Mouse (Mus musculus): Measurements from ENCODE around the gene Gspt1. TPM values are rescaled to one million over a fixed set of nuclear protein-coding genes. Genes with fewer than 3 reads are reported as not detected.

The Gspt1 gene
- polyA plus RNA-seq, 1 experiment from 2014 or later: 115 TPM

DNA sequence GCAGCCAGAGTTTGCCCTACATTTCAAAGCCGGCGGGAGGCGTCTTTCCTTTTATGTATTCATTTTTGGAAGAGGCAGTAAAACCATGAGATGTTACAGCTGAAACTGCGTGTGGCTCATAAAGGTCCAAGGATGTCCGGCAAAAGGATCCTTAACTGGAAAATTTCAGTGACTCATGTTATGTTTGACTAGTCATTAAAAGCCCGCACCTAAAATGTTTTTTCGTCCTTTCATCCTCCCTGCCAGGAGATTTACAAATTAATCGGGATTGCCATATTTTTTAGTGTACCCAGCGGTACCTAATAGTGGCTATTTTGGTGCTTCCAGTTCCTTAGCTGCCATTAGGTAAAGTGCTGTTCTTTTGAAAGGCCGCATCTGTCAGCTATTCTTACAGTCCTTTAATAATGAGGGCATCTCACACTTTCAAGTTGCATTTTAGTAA, 619 bp upstream of the Gspt1 start:
- Histone ChIP-seq H3K9ac (peak overlapping the region; percentile 76), H3K4me3 (ENCODE audit: low read depth, low read length) (peak overlapping the region; percentile 99), H3K27me3 (ENCODE audit: insufficient read depth, low read length) (no peaks in the 10 kb centered on the region), H3K4me1 (ENCODE audit: insufficient read depth) (no peaks in the 10 kb centered on the region), H3K27ac (ENCODE audit: low read depth) (peak overlapping the region; percentile 94), H3K9me3 (ENCODE audit: low read depth, low read length) (no peaks in the 10 kb centered on the region), H3K36me3 (ENCODE audit: insufficient read depth) (0 out of 2 replicates have a peak, but pooled peaks cover 4% of the 10 kb centered on the region), H3K4me2 (peak overlapping the region; percentile 80)
- TF ChIP-seq CTCF (IDR thresholded peaks at IDR 0.05; ENCODE audit: low read depth): peak; percentile 0; the same call in 1 of the 2 replicates
- whole genome bisulfite sequencing: 16% methylated on average over 10 of the region's 10 CpGs
- DNase-seq (no peak), ATAC-seq (ENCODE audit: insufficient read depth) (no peak; the same call in 1 of the 2 replicates)

DNA sequence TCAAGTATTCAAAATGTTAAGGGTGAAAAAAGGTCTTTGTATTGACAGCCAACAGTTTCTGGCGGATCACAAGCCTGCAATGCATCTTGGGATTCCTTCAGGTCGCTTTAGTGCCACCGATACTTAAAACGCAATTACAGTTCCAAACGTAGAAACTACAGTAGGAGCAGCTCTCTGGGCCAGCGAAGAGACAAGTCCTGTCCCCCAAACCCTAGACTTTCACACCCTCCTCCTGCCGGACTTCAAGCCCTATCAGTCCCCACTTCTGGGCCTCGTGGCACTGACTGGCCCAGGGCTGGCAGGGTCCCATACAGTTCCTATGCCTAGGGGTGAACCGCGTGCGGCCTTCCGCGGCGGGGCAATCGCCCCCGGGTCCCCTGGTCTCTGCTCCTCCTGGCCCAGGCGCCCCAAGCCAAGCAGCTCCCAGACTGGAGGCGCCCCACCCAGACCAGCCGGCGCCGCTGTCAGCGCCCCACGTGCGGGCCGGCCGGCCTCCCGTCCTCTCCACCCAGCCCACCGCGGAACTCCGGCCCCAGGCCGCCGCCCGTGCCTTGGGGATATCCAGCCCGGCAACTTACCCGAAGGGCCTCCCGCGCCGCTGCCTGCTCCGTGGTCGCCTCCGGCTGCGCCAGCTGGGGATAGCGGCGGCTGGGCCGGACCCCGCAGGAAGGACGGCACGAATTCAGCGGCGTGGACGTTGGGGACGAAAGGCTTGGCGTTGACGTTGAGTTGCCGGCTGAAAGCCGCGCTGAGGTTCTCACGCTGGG, 877 bp downstream of the Gspt1 start:
- peak overlapping the region; percentile 63 for H3K4me2 ChIP-seq
- no peaks in the 10 kb centered on the region for H3K9me3 ChIP-seq (ENCODE audit: low read depth, low read length)
- 0 out of 2 replicates have a peak, but pooled peaks cover 4% of the 10 kb centered on the region for H3K36me3 ChIP-seq (ENCODE audit: insufficient read depth)
- no peak for TF ChIP-seq CTCF (IDR thresholded peaks at IDR 0.05; ENCODE audit: low read depth)
- peak overlapping the region; percentile 99 for H3K4me3 ChIP-seq (ENCODE audit: low read depth, low read length)
- peak; percentile 36 for ATAC-seq (ENCODE audit: insufficient read depth)
- DNase-seq: peak; percentile 62
- no peaks in the 10 kb centered on the region for H3K27me3 ChIP-seq (ENCODE audit: insufficient read depth, low read length)
- 1% methylated on average over 58 of the region's 58 CpGs for WGBS
- no peaks in the 10 kb centered on the region for H3K4me1 ChIP-seq (ENCODE audit: insufficient read depth)
- H3K9ac ChIP-seq: peak overlapping the region; percentile 93
- peak overlapping the region; percentile 95 for H3K27ac ChIP-seq (ENCODE audit: low read depth)

DNA sequence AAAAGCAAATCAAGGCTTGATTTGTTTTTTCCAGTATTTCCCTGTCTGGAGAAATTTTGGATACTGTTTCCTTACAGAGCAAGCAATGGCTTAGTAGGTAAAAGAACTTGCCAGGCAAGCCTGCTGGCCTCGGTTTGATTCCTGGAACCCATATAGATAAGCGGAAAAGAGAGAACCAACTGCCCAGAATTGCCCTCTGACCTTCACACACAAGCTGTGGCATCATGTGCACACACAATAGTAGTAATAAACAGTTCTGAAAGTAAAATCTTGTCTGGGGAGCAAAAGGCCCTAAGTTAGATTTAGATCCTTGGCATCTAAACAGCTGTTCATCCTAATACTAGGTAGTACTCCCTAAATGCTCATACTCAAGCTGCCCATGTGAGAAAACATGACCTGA, 6.3 kb downstream of the Gspt1 start:
- Histone ChIP-seq H3K27me3 (ENCODE audit: insufficient read depth, low read length) (no peaks in the 10 kb centered on the region), H3K4me3 (ENCODE audit: low read depth, low read length) (no peak overlapping the region), H3K4me2 (no peak overlapping the region), H3K9ac (no peak overlapping the region), H3K4me1 (ENCODE audit: insufficient read depth) (no peaks in the 10 kb centered on the region), H3K36me3 (ENCODE audit: insufficient read depth) (0 out of 2 replicates have a peak, but pooled peaks cover 4% of the 10 kb centered on the region), H3K27ac (ENCODE audit: low read depth) (no peak overlapping the region), H3K9me3 (ENCODE audit: low read depth, low read length) (no peaks in the 10 kb centered on the region)
- no peak for TF ChIP-seq CTCF (IDR thresholded peaks at IDR 0.05; ENCODE audit: low read depth)
- 62% methylated on average over 2 of the region's 2 CpGs for WGBS
- DNase-seq (no peak), ATAC-seq (ENCODE audit: insufficient read depth) (no peak)

GRCm38 (mm10) chr16:11245767-11246166, 8.4 kb downstream of the Gspt1 start:
- TF ChIP-seq CTCF (IDR thresholded peaks at IDR 0.05; ENCODE audit: low read depth): no peak
- Histone ChIP-seq H3K4me1 (ENCODE audit: insufficient read depth) (no peaks in the 10 kb centered on the region), H3K36me3 (ENCODE audit: insufficient read depth) (0 out of 2 replicates have a peak, but pooled peaks cover 1% of the 10 kb centered on the region), H3K4me2 (no peak overlapping the region), H3K4me3 (ENCODE audit: low read depth, low read length) (no peak overlapping the region), H3K9ac (no peak overlapping the region), H3K27me3 (ENCODE audit: insufficient read depth, low read length) (no peaks in the 10 kb centered on the region), H3K27ac (ENCODE audit: low read depth) (no peak overlapping the region), H3K9me3 (ENCODE audit: low read depth, low read length) (no peaks in the 10 kb centered on the region)
- no peak for DNase-seq
- WGBS: 73% methylated on average over 9 of the region's 9 CpGs
- no peak for ATAC-seq (ENCODE audit: insufficient read depth)

DNA sequence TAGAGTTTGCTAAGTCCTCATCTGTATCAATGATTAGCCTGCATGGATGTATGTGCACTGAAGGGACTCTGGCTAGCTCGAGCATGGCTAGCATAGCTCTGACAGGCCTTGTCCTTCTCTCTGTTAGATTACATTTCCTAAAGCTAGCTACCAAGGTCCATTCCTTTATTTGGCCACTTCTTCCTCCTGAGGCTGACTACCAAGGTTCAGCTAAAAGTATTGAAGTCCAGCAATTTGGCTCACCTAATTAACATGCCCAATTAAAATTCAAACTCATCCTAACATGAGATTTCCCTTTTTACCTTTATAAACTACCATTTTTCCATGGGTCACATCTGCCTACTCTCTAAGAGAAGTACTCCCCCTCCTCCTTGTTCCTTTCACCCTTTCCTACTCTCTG, 11.7 kb downstream of the Gspt1 start:
- ATAC-seq (ENCODE audit: insufficient read depth) (no peak), DNase-seq (no peak)
- Histone ChIP-seq H3K36me3 (ENCODE audit: insufficient read depth) (peaks cover 12% of the 10 kb centered on the region), H3K4me2 (no peak overlapping the region), H3K9ac (no peak overlapping the region), H3K4me1 (ENCODE audit: insufficient read depth) (no peaks in the 10 kb centered on the region), H3K27ac (ENCODE audit: low read depth) (no peak overlapping the region), H3K4me3 (ENCODE audit: low read depth, low read length) (no peak overlapping the region), H3K27me3 (ENCODE audit: insufficient read depth, low read length) (no peaks in the 10 kb centered on the region), H3K9me3 (ENCODE audit: low read depth, low read length) (no peaks in the 10 kb centered on the region)
- WGBS: 76% methylated on average over 1 of the region's 1 CpGs
- TF ChIP-seq CTCF (IDR thresholded peaks at IDR 0.05; ENCODE audit: low read depth): no peak

- H3K9ac ChIP-seq: no peak overlapping the region
- no peaks in the 10 kb centered on the region for H3K27me3 ChIP-seq (ENCODE audit: insufficient read depth, low read length)
- peaks cover 69% of the 10 kb centered on the region for H3K36me3 ChIP-seq (ENCODE audit: insufficient read depth)
- no peak overlapping the region for H3K4me2 ChIP-seq
- ATAC-seq (ENCODE audit: insufficient read depth): no peak
- no peak for TF ChIP-seq CTCF (IDR thresholded peaks at IDR 0.05; ENCODE audit: low read depth)
- H3K4me3 ChIP-seq (ENCODE audit: low read depth, low read length): no peak overlapping the region
- no peaks in the 10 kb centered on the region for H3K4me1 ChIP-seq (ENCODE audit: insufficient read depth)
- no peak overlapping the region for H3K27ac ChIP-seq (ENCODE audit: low read depth)
- no peak for DNase-seq
- H3K9me3 ChIP-seq (ENCODE audit: low read depth, low read length): no peaks in the 10 kb centered on the region
- WGBS: 73% methylated on average over 3 of the region's 3 CpGs
These were observed 36.3 kb downstream of the Gspt1 start for GRCm38 (mm10) chr16:11217801-11218200.

DNA sequence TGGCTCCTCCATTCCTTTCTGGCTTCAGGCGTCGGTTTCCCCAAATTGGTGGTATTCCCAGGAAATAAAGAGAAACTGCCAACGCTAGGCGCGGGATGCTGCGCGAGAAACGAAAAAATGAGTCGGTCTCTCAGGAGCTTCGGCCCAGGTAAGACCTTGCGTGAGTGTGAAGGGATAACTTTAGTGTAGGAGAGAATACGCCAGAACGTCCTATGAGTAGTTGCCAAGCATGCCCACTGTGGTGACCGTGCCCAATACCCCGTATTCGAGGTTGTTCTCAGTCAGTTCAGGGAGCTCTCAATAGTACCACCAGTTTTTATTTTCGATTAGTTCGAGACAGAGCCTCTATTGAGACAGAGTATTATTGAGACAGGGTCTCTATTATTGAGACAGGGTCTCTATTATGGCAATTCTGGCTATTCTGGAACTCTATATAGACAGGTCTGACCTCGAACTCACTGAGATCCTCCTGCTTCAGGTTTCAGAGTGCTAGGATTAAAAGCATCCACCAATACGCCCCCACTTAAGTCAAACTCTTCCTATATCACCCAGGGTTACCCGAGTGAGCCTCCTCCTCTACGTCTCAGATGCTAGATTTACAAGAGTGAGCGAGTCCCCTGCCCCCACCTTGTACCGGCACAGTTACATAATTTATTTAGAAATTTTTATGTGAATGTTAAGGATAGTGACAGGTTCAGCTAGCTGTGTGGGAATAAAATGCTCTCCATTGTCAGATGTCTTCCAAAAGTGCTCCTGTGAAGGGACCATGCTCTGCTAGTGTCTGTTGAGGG, 50.3 kb downstream of the Gspt1 start:
- 4% methylated on average over 24 of the region's 24 CpGs for WGBS
- peak overlapping the region; percentile 76 for H3K27ac ChIP-seq (ENCODE audit: low read depth)
- DNase-seq (no peak), ATAC-seq (ENCODE audit: insufficient read depth) (peak; percentile 52; the same call in 1 of the 2 replicates)
- peak overlapping the region; percentile 90 for H3K4me3 ChIP-seq (ENCODE audit: low read depth, low read length)
- H3K27me3 ChIP-seq (ENCODE audit: insufficient read depth, low read length): no peaks in the 10 kb centered on the region
- peaks cover 8% of the 10 kb centered on the region; the same call in 1 of the 2 replicates for H3K4me1 ChIP-seq (ENCODE audit: insufficient read depth)
- H3K4me2 ChIP-seq: peak overlapping the region; percentile 88
- peak overlapping the region; percentile 93 for H3K9ac ChIP-seq
- H3K36me3 ChIP-seq (ENCODE audit: insufficient read depth): peaks cover 53% of the 10 kb centered on the region
- H3K9me3 ChIP-seq (ENCODE audit: low read depth, low read length): no peaks in the 10 kb centered on the region
- TF ChIP-seq CTCF (IDR thresholded peaks at IDR 0.05; ENCODE audit: low read depth): no peak
